Mouse (Mus musculus) lung, adult 18-20 months (tissue): Measurements from ENCODE around the gene Scarb1.

Source experiments
- DNase-seq, 2 experiments: peaks; one replicate each; pipeline ENCODE4 v3.0.0; 2022; ENCODE audit warnings: mixed read lengths in 2 of 2

Scarb1 gene

DNA sequence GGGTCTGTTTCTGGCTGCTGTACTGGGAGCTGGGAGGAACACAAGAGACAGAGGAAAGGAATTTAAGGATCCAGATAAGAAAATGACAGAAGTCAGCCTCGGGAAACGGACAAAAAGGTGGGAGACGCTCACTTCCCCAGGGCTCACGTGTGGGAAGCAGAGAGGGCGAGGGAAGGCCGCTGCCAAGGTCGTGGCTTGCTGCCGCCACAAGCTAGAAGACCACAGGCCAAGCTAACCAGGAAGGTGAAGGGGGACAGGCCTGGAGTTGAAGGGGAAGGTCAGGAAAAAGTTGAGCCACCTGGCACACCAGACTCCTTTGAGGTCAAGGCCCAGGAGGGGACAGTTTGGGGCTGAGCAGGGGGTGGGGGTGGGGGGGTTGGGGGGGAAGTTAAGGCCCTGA, 10.2 kb downstream of the Scarb1 start:
- DNase-seq = no peak

DNA sequence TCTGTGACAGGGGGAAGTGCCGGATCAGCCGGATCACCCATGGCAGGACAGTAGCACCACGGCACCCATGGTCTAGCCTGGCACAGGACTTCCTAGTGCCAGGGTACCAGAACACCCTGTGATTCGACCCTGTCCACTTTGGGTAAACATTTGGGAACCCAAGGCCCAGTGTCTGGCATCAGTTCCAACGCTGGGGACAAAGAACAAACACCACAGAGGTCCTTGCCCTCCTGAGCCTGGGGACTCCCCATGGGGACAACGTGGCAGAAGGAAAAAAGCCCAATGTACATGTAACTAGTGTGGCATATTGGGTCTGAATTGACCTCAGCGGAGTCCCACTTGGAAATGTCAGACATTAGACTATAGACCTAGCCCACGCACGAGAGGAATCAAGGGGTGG, 10.7 kb downstream of the Scarb1 start:
- DNase-seq = no peak

DNA sequence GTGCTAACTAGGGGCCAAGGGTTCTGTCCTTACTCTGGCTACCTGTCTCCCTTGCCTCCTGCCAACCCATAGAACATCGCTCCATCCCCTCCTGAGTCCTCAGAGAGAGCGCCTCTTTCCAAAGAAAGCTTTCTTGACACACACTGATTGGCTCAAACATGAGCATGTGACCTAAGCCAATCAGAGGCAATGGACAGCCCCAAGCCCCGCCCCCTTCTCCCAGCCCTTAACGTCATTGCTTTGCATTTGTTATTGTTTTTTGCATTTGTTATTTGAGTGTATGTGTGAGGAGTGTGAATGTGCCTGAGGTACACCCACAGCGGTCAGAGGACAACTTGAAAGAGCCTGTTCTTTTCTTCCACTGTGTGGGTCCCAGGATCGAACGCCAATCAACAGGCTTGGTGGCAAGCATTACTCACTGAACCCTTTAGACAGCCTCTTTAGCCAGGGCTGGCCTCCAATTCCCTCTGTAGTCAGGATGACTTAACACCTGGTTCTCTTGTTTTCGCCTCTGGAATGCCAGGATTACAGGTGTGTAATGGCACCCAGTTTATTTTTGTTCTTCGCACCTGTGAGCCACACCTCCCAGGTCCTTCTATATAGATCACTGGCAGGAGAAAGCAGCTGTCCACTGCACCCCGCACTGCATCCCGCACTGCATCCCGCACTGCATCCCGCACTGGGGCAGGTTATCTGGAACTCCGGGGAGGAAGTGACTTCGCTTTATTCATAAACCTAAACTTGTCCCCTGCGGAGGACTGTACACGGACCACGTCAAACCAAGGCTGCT, 13.1 kb downstream of the Scarb1 start:
- DNase-seq = no peak

DNA sequence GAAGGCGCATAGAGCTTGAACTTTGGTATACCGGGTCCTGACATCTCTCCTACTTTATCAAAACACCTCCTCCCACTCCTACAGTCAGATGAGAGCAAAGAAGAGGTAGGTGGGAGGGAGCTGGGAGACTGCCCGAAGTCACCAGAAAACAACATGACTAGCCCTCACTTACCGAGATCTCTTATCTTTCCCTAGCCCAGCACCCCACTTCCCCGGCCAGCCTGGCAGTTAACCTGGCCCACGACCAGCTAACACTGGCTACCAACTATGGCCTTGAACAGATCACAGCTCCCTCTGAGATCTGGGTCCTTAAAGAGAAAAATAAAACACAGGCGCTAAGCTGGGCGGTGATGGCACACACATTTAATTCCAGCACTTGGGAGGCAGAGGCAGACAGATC, 14.5 kb downstream of the Scarb1 start:
- DNase-seq = no peak

DNA sequence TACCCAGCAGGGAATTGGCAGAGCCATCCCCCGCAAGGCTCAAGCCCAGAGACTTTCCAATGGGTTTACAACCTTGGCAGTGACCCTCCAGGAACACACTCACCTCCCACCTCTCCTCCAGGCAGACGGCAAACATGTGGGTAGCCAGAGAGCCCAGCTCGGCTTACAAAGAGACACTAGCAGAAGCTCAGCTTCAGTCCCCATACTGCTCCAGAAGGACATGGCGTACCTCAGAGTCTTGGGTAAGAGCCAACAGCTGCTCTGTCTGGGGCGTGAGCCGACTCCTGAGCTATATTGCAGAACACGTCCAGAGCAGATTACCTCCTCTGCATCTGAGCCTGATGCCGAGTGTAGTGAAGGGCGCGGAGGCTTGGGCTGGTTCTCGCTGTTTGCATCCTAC, 15.0 kb downstream of the Scarb1 start:
- DNase-seq = no peak

DNA sequence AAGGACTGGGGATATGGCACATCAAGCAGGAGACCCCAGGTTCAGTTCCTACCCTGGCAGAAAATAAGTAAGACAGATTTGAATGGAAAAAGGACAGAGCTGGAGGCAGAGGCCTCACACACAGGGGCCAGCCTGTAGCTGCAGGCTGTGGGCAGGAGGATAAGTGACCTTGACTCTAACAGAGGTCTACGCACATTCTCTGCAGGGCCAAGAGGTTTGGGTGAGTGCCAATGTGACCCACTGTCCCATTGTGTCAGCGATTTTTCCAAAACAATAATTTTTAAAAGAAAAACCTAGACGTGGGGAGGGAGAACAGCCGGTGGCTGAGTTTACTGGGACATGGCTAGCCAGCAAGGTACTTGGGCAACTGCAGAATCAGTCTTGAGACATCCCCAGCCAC, 15.6 kb downstream of the Scarb1 start:
- DNase-seq = no peak

DNA sequence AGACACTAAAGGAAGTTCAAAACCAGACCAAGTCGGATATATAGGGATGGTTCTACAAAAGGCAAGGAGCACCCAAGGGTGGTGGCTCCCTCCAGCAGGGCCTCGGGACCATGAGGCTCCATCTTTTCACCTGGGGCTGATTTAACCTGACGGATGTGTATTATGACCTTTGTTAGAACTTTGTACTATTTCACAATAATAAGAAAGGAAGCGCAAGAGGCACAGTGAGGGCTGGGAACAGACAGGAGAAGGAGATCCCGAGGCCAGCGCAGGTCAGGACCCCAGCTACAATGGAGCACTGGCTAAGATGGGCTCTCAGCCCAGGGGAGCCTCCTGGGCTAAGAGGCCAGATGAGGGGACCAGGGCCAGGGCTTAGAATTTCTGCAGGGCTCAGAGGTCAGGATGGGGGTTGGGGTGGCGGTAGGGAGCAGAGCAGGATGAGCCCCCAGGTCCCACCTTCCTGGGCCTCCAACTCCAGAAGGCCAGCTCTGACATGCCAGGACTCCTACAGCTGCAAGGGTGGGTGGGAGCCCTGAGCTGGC, 16.9 kb downstream of the Scarb1 start:
- no peak for DNase-seq

DNA sequence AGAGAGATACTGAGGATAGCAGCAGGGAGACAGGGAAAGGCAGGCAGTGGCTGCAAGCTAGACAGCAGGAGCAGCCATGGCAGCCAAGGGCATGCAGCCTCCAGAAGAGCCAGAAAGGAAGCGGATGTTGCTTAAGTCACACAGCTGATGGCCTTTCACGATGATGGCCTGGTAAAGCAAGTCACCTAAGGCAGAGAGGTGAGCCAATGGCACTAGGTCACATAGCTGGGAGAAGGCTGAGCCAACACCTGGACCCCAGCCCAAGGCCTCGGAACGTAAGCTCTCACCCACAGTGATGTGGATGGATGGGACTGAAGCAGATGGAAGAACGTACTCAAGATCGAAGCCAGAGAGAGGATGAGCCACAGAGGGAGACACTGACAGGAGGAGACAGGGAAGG, 17.8 kb downstream of the Scarb1 start:
- DNase-seq = no peak

DNA sequence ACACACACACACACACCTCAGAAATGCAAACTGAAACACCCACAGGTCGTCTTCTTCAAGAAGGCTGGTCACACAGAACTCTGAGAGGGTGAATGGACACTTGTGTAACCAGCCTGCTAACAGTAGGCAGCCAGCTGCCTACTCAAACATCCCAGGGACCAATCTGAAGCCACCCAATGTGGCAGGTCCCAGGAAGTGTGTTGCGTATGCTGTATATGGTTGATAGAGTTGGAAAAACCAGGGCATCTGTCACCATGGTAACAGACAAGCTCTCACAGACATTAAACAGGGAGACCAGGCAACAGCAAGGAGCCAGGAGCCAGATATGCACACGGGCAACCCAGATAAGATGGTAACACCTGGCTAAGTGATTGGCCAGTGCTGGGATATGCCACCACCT, 19.1 kb downstream of the Scarb1 start:
- no peak for DNase-seq

DNA sequence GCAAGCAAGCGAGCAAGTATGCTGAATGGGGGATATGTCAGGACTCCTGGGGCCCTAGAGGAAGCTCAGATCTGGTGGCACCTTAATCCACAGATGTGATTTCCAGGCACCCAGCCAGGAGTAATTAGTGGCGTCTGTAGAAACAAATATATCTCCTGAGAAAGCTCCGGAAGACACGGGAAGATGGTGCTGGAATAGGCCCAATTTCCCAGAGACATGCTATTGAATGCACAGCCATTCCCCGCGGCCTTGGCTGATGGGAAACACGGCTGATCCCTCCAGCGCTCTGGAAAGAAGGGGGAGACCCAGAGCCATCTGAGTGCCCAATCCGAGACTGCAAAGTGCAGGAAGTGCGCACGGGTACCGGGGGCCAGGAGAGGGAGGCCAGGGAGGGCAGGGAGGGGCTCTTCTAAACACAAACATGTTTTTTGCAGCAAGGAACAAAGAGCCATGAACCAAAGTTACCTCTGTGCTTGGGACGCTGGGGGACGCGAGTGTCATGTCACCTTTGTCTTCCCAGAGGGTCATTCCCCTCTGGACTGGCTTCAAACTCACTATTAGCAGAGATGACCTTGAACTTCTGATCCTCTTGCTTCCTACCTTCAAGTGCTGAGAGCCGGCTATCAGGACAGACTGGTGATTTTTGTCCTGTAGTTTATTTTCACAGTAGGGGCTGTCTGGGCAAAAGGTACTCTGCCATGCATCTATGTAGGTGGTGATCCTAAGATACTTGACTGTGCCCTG, 21.7 kb downstream of the Scarb1 start:
- DNase-seq = peak; percentile 32 to 54

DNA sequence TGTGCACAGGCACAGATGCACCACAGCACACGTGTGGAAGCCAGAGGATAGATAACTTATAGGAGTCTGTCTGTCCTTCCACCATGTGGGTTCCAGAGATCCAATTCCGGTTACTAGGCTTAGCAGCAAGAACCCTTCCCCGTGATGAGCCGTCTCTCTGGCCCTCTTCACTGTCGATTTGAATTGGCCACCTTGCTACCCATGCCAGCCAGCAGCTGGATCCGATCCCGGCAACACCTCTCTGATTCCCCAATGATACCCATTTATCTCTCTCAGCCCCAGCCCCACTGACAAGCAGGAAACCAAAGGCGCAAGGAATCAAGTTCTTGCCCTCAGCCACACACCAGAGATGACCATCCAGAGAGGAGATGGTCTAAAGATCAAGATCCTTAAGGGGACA, 22.9 kb downstream of the Scarb1 start:
- DNase-seq = no peak

DNA sequence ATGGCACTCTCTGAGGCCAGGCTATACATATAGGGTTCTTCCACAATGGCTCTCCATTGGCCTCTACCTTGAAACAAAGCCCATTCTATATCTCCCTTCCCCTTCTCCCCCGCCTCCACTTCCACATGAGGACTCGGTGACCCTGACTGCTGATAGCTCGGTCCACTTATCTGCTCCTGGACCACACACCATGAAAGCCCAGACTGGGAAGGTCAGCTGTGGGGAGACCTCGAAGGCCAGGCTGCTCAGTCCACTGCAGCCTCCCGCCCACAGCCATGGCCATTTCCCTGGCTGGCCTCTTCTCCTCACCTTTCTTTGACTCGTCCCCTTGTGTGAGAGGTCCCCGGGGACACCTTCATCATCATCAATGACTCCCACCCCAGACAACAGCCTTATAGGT, 23.6 kb downstream of the Scarb1 start:
- no peak for DNase-seq

DNA sequence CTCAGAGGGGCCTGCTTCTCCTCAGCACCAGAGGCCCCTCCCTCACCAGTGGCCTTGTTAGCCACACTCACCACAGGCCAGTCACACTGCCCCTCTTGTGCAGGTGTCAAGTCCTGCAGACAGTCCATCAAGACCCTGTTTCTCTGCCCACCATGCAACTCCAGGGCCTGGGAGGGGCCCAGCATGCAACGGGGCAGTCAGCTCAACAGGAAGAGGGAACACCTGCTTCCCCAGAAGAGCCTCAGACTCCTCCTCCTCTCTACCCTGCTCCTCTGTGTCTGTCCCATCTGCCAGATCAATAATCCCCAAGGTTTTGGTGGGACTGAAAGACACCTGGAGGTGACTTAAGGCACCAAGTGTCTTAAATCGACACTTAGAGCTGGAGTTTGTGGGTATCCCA, 24.1 kb downstream of the Scarb1 start:
- no peak for DNase-seq

DNA sequence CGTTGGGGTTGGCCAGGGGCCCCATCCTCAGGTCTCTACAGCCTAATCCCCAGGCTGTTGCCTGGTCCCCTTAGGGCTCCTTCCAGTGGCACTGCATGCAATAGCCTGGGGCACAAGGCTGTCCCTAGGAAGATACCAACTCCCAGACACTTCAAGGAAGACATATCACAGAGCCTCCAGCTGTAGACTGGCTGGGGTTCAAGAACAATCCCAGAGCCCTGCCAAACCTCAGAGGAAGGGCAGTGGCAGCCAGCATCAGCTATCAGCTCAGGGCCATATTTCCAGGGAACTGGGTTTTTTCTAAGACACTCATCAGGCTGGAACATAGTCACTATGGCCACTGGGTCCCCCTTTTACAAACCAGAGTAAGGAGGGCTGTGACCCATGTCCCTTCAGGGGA, 25.8 kb downstream of the Scarb1 start:
- no peak for DNase-seq

DNA sequence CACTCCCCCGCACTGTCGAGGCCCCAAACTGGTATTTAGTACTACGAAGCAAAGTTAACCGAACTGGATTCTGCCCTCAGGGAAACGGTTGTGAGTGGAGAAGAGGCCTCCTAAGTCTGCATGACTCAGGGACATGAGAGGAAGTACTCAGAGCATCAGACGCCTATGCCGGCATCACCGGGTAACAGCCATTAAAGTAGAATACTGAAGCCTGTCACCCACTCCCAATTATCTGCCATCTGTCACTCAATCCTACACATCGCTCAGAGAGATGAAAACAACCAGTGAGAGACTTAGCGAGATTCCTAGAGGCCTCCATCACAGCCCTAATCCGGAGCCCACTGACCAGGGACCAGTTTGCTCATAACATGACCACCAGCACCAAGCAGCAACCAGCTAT, 26.9 kb downstream of the Scarb1 start:
- no peak for DNase-seq

DNA sequence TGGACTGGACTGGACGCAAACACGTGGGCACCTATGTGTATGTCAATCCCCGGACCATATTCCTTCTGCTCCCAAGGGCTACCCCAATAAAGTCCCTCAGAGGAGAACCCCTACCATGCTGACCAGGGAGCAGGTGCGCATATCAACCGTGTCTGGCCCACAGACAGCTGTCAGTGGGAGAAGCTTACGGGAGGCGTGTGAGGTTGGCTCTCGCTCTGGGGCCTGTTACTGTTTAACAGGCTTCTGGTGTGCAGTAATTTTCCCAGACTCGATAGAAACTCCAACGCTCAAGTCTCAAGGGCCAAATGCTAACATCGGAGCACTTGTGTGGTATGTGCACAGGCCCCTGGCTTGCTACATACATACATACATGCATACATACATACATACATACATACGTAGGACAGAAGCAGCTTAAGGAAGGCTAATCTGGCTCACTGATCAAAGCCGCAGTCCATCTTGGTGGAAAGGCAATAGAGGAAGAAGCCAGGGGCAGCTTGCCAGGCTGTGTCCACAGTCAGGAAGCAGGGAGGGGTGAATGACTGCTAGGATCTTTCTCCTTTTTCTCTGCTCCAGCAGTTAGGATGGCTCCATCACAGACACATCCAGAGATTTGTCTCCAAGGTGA, 27.8 kb downstream of the Scarb1 start:
- DNase-seq = peak; percentile 43 to 56

DNA sequence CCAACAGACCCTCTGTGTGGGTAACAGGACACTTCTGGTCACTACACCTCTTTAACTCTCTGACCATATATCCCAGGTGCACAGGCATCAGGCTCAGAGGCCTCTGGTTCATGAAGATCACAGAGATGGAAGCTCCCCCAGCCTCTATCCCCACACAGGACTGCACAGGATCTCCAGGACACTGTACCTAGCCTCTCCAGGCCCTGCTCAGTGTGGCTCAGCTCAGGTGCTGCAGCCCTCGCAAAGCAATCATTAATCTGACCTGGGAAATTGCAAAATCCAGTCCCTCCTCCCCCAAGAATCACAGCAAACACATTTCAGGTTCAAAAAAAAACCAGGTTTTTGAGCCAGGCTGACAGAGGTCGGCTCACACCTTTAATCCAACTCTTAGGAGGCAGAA, 29.9 kb downstream of the Scarb1 start:
- no peak for DNase-seq

DNA sequence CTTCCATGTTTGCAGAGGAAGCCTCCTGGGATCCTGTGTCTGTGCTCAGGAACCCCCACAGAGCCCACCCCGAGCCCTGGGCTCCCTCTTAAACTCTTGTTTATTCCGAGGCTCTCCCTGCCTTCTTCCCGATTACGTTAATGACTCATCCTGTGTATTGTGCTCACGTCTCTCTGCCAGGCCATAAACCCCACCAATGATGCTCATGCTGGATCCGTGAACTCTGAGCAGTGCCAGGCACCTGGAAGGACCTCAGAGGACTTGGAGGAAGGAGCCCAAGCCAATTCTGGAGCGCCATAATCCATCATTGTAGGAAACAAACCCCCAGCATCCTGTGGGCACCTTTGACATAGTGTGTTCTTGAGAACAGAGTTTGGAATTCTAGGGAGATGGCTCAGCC, 31.7 kb downstream of the Scarb1 start:
- peak in 1 of 2 experiments; percentile 43 for DNase-seq

DNA sequence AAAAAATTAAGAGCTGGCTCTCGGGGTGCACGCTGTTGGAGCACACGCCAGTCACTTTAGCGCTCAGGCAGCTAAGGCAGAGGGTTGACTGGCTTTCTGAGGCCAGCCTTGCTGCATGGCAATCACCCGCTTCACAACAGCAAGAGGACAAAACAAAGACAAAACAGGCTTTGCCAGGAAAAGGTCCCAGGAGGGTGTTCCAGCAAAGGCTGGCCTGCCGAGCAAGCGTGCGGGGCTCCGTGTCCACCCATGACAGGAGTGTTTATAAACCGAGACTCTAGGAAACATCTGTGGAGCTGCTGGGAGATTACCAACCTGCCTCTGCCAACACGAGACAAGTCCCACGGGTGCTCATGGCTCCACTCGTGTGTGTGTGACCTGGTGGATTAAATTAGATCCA, 34.1 kb downstream of the Scarb1 start:
- peak; percentile 12 to 42 for DNase-seq

DNA sequence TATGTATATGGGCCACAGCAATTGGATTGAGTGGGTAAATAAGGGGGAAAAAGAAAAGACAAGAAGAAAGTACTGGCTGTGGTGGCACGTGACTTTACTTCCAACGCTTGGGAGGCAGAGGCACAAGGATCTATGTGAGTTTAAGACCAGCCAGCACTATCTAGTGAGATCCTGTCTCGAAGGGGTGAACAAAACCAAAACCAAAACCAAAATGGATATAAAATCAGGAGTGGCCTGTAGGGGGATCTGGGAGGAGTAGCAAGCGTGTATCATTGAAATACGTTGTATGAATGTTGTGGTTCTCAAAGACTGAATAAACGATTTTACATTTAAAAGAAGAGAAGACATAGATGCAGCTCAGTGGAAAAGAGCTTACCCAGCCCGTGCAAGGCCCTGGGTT, 34.5 kb downstream of the Scarb1 start:
- DNase-seq = no peak

DNA sequence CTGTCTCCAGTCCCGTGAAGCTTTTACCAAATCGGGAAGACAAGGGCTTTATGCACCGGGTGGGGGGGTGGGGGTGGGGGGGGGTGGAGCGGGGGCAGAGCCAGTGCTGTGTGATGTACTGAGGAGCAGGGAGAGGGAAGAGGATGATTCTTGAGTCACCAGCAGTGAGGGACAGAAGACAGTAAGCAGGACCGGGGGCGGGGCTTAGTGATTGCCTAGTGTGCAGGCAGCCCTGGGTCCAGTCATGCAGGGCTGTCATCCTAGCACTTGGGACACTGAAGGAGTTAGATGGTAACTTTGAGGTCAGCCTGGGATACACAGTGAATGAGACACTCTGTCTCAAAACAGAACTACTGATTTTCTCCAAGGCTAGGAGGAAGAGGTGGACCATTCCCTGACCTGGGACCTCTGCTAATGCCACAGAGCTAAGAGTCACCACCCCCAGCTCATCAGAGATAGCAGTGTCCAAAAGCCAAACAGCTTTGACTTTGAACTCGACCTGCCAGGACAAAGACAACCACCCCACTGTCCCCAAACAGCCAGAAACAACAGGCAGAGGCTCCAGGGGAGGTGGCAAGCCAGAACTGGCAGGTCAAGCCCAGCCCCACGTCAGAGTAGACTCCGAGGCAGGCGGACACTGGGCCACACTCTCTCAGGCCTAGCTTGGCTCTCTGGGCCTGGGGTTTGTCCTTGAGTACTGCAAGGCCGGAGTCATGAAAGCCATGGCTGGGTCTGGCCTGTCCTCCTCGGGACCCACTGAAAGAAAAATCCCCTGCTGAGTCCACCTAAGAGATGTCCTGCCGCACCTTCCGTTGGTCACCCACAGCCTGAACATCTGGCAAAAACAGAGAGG, 35.4 kb downstream of the Scarb1 start:
- no peak for DNase-seq

DNA sequence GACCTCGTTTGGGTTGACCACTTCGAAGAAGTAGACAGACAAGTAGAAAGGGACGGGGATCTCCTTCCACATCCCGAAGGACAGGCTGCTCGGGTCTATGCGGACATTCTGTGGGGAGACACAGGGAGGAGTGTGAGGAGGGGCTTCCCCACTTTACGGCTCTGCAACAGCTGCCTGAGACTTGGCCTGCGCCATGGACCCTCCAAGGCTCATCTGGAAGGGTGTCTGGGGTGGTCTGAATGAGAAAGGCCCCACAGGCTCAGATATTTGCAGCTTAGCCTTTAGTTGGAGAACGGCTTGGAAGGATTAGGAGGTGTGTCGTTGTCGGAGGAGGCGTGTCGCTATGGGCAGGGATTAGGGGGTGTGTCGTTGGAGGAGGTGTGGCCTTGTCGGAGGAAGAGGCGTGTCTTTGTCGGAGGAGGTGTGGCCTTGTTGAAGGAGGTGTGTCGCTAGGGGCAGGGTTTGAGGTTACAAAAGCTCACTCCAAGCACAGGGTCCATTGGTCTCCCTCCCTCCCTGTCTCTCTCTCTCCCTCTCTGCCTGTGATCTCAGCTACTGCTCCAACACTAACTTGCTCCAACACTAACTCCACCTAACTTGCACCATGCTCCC, 36.5 kb downstream of the Scarb1 start:
- DNase-seq = peak; percentile 22 to 25
